Mouse (Mus musculus): ENCODE measurements at regions not wholly inside any gene's neighbourhood (a gene's known extent, or its start where the extent isn't known, plus 50 kb on each side); places are given as distances from the start of the nearest gene placed in this dataset.

GRCm38 (mm10) chr10:9534552-9534951 lies 140.5 kb downstream of the Samd5 start:
- 61% methylated on average over 8 of the region's 8 CpGs for WGBS
- TF ChIP-seq CTCF (IDR thresholded peaks at IDR 0.05; ENCODE audit: insufficient read depth, low read depth, low read length) (no peak), POLR2A (IDR thresholded peaks at IDR 0.05; ENCODE audit: insufficient read depth, low read depth, low read length) (no peak)
- Histone ChIP-seq H3K4me1 (ENCODE audit: control insufficient read depth, insufficient read depth, low read length) (no peaks in the 10 kb centered on the region), H3K27ac (ENCODE audit: insufficient read depth, low read depth, low read length) (no peak overlapping the region), H3K4me3 (ENCODE audit: insufficient read depth, low read depth, low read length) (no peak overlapping the region)

GRCm38 (mm10) chr10:9533283-9533682 lies 141.7 kb downstream of the Samd5 start:
- Histone ChIP-seq H3K27ac (ENCODE audit: insufficient read depth, low read depth, low read length) (no peak overlapping the region), H3K4me3 (ENCODE audit: insufficient read depth, low read depth, low read length) (no peak overlapping the region), H3K4me1 (ENCODE audit: control insufficient read depth, insufficient read depth, low read length) (no peaks in the 10 kb centered on the region)
- TF ChIP-seq POLR2A (IDR thresholded peaks at IDR 0.05; ENCODE audit: insufficient read depth, low read depth, low read length) (no peak), CTCF (IDR thresholded peaks at IDR 0.05; ENCODE audit: insufficient read depth, low read depth, low read length) (no peak)
- 71% methylated on average over 2 of the region's 2 CpGs for WGBS

GRCm38 (mm10) chr10:9531931-9532330 lies 143.1 kb downstream of the Samd5 start:
- no peak overlapping the region for H3K4me3 ChIP-seq (ENCODE audit: insufficient read depth, low read depth, low read length)
- WGBS, result 72% methylated on average over 5 of the region's 5 CpGs
- TF ChIP-seq CTCF (IDR thresholded peaks at IDR 0.05; ENCODE audit: insufficient read depth, low read depth, low read length) (no peak), POLR2A (IDR thresholded peaks at IDR 0.05; ENCODE audit: insufficient read depth, low read depth, low read length) (no peak)
- no peak overlapping the region for H3K27ac ChIP-seq (ENCODE audit: insufficient read depth, low read depth, low read length)
- no peaks in the 10 kb centered on the region for H3K4me1 ChIP-seq (ENCODE audit: control insufficient read depth, insufficient read depth, low read length)

- TF ChIP-seq POLR2A (IDR thresholded peaks at IDR 0.05; ENCODE audit: insufficient read depth, low read depth, low read length) (no peak), CTCF (IDR thresholded peaks at IDR 0.05; ENCODE audit: insufficient read depth, low read depth, low read length) (no peak)
- 81% methylated on average over 7 of the region's 7 CpGs for WGBS
- Histone ChIP-seq H3K27ac (ENCODE audit: insufficient read depth, low read depth, low read length) (no peak overlapping the region), H3K4me3 (ENCODE audit: insufficient read depth, low read depth, low read length) (no peak overlapping the region), H3K4me1 (ENCODE audit: control insufficient read depth, insufficient read depth, low read length) (no peaks in the 10 kb centered on the region)
Observed at GRCm38 (mm10) chr10:9529408-9529807, 145.6 kb downstream of the Samd5 start.

- 87% methylated on average over 4 of the region's 4 CpGs for WGBS
- TF ChIP-seq POLR2A (IDR thresholded peaks at IDR 0.05; ENCODE audit: insufficient read depth, low read depth, low read length), result no peak
- TF ChIP-seq CTCF (IDR thresholded peaks at IDR 0.05; ENCODE audit: insufficient read depth, low read depth, low read length), result no peak
- Histone ChIP-seq H3K4me3 (ENCODE audit: insufficient read depth, low read depth, low read length) (no peak overlapping the region), H3K27ac (ENCODE audit: insufficient read depth, low read depth, low read length) (no peak overlapping the region), H3K4me1 (ENCODE audit: control insufficient read depth, insufficient read depth, low read length) (no peaks in the 10 kb centered on the region)
Observed at GRCm38 (mm10) chr10:9528066-9528465, 146.9 kb downstream of the Samd5 start.

- Histone ChIP-seq H3K4me1 (ENCODE audit: control insufficient read depth, insufficient read depth, low read length) (no peaks in the 10 kb centered on the region), H3K4me3 (ENCODE audit: insufficient read depth, low read depth, low read length) (no peak overlapping the region), H3K27ac (ENCODE audit: insufficient read depth, low read depth, low read length) (no peak overlapping the region)
- WGBS, result 80% methylated on average over 12 of the region's 12 CpGs
- TF ChIP-seq CTCF (IDR thresholded peaks at IDR 0.05; ENCODE audit: insufficient read depth, low read depth, low read length), result no peak
- no peak for TF ChIP-seq POLR2A (IDR thresholded peaks at IDR 0.05; ENCODE audit: insufficient read depth, low read depth, low read length)
Observed at GRCm38 (mm10) chr10:9509764-9510390, 165.1 kb downstream of the Samd5 start.

- no peak overlapping the region for H3K27ac ChIP-seq (ENCODE audit: insufficient read depth, low read depth, low read length)
- WGBS, result 90% methylated on average over 17 of the region's 17 CpGs
- H3K4me1 ChIP-seq (ENCODE audit: control insufficient read depth, insufficient read depth, low read length), result no peaks in the 10 kb centered on the region
- TF ChIP-seq CTCF (IDR thresholded peaks at IDR 0.05; ENCODE audit: insufficient read depth, low read depth, low read length) (no peak), POLR2A (IDR thresholded peaks at IDR 0.05; ENCODE audit: insufficient read depth, low read depth, low read length) (no peak)
- H3K4me3 ChIP-seq (ENCODE audit: insufficient read depth, low read depth, low read length), result no peak overlapping the region
Observed at GRCm38 (mm10) chr10:9509092-9509671, 165.8 kb downstream of the Samd5 start.

- Histone ChIP-seq H3K27ac (ENCODE audit: insufficient read depth, low read depth, low read length) (no peak overlapping the region), H3K4me3 (ENCODE audit: insufficient read depth, low read depth, low read length) (no peak overlapping the region), H3K4me1 (ENCODE audit: control insufficient read depth, insufficient read depth, low read length) (no peaks in the 10 kb centered on the region)
- TF ChIP-seq CTCF (IDR thresholded peaks at IDR 0.05; ENCODE audit: insufficient read depth, low read depth, low read length), result no peak
- TF ChIP-seq POLR2A (IDR thresholded peaks at IDR 0.05; ENCODE audit: insufficient read depth, low read depth, low read length), result no peak
- 37% methylated on average over 11 of the region's 11 CpGs for WGBS
Observed at GRCm38 (mm10) chr10:9503569-9504493, 171.2 kb downstream of the Samd5 start.

- no peaks in the 10 kb centered on the region for H3K4me1 ChIP-seq (ENCODE audit: control insufficient read depth, insufficient read depth, low read length)
- H3K27ac ChIP-seq (ENCODE audit: insufficient read depth, low read depth, low read length), result no peak overlapping the region
- H3K4me3 ChIP-seq (ENCODE audit: insufficient read depth, low read depth, low read length), result no peak overlapping the region
- TF ChIP-seq CTCF (IDR thresholded peaks at IDR 0.05; ENCODE audit: insufficient read depth, low read depth, low read length), result no peak
- TF ChIP-seq POLR2A (IDR thresholded peaks at IDR 0.05; ENCODE audit: insufficient read depth, low read depth, low read length), result no peak
- WGBS, result 73% methylated on average over 3 of the region's 3 CpGs
Observed at GRCm38 (mm10) chr10:9498550-9498949, 176.5 kb downstream of the Samd5 start.

Measured in olfactory bulb, adult 2 months (tissue).